Mouse (Mus musculus) kidney, postnatal 4 days (tissue): ENCODE results near the gene Epb41.

Source experiments
- DNase-seq, 2 experiments: peaks; one replicate each; pipeline ENCODE4 v3.0.0; 2021; ENCODE audit warnings: mixed read lengths in 2 of 2

The Epb41 gene

GRCm38 (mm10) chr4:131919506-131920140, 155.5 kb downstream of the Epb41 start:
- no peak for DNase-seq

GRCm38 (mm10) chr4:131918711-131919500, 156.2 kb downstream of the Epb41 start:
- DNase-seq: peak; percentile 56 to 67

GRCm38 (mm10) chr4:131918026-131918533, 157.0 kb downstream of the Epb41 start:
- no peak for DNase-seq

GRCm38 (mm10) chr4:131917010-131917555, 158.0 kb downstream of the Epb41 start:
- peak in 1 of 2 experiments; percentile 51 for DNase-seq

- peak; percentile 88 to 90 for DNase-seq
Observed at GRCm38 (mm10) chr4:131916425-131916824, 158.7 kb downstream of the Epb41 start.

GRCm38 (mm10) chr4:131915821-131916328, 159.2 kb downstream of the Epb41 start:
- no peak for DNase-seq

GRCm38 (mm10) chr4:131914891-131915469, 160.1 kb downstream of the Epb41 start:
- peak; percentile 79 to 88 for DNase-seq

- DNase-seq: peak in 1 of 2 experiments; percentile 60
Observed at GRCm38 (mm10) chr4:131914046-131914643, 161.0 kb downstream of the Epb41 start.

- peak in 1 of 2 experiments; percentile 42 for DNase-seq
Observed at GRCm38 (mm10) chr4:131913526-131913925, 161.6 kb downstream of the Epb41 start.

- no peak for DNase-seq
Observed at GRCm38 (mm10) chr4:131911521-131911920, 163.6 kb downstream of the Epb41 start.

GRCm38 (mm10) chr4:131910237-131910994, 164.7 kb downstream of the Epb41 start:
- peak; percentile 46 to 62 for DNase-seq

GRCm38 (mm10) chr4:131907912-131908311, 167.2 kb downstream of the Epb41 start:
- peak in 1 of 2 experiments; percentile 51 for DNase-seq

- DNase-seq: no peak
Observed at GRCm38 (mm10) chr4:131906423-131906822, 168.7 kb downstream of the Epb41 start.

- peak; percentile 77 to 81 for DNase-seq
Observed at GRCm38 (mm10) chr4:131904478-131904877, 170.6 kb downstream of the Epb41 start.

- DNase-seq: no peak
Observed at GRCm38 (mm10) chr4:131901090-131901489, 174.0 kb downstream of the Epb41 start.

- DNase-seq: no peak
Observed at GRCm38 (mm10) chr4:131899180-131899554, 176.0 kb downstream of the Epb41 start.

- no peak for DNase-seq
Observed at GRCm38 (mm10) chr4:131898503-131899179, 176.5 kb downstream of the Epb41 start.

GRCm38 (mm10) chr4:131897787-131898186, 177.3 kb downstream of the Epb41 start:
- peak in 1 of 2 experiments; percentile 36 for DNase-seq

- DNase-seq: no peak
Observed at GRCm38 (mm10) chr4:131897109-131897508, 178.0 kb downstream of the Epb41 start.

GRCm38 (mm10) chr4:131890692-131891091, 184.4 kb downstream of the Epb41 start:
- no peak for DNase-seq

GRCm38 (mm10) chr4:131888564-131888963, 186.6 kb downstream of the Epb41 start:
- DNase-seq: no peak
